In the genomic region with DNA sequence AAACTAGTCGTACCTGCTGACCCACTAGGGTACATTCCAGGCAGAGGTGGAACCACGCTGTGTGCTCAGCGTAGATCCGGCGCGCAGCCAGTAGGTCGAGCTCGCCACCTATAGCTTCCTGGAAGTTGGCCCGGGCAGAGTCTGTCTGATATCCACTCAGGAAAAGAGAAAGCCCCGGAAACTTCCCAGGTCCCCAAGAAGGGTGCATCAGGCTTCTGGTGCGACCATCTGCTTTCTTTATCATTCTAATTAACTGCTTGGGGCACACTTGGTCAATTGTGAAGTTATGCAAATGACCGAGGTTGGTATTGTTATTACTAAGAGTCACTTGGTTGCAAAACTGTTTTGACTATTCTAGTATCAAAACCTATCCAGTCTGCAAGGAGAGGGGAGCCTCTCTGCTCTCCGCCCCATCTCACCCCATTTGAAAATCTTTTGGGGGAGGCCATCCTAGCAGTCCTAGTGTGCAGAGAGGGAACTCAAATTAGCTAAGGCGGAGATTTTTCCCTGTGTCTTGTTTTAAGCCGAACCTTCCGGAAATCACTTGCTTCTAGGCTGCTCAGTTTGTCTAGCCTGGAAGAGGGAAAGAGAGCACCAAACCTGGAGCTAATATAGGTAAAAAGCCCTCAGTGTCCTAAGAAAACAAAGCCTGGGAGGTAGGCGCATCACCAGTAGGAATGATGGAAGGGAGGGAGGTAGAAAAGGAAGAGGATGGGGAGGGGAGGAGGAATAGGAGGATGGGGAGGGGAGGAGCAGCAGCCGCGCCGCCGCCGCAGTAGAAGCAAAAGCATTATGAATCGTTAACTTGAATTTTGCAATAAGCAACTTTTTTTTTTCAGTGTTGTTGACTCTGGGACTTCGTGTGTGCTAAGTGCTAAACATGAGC, we compare ENCODE assay signal across 8 mouse cellular contexts. TPM values are rescaled to one million over a fixed set of nuclear protein-coding genes. Genes with fewer than 3 reads are reported as not detected.
DNase-seq lines count a peak whose midpoint lies in the region; ATAC-seq and TF ChIP-seq lines count a peak whose summit lies in the region.

No protein-coding gene starts in this region.

- peak overlapping the region; percentile 51 for H3K4me3 ChIP-seq in left cerebral cortex, adult 2 months
- H3K4me3 ChIP-seq in forebrain, embryonic 11.5 days (ENCODE audit: low read depth, low read length): peak overlapping the region; percentile 21
- H3K4me3 ChIP-seq in kidney, postnatal 0 days (replicated peaks; ENCODE audit: low read depth, low read length): peak overlapping the region; percentile 27
- peak overlapping the region; percentile 31 for H3K4me3 ChIP-seq in stomach, embryonic 15.5 days (replicated peaks)

- no peaks in the 10 kb centered on the region for H3K36me3 ChIP-seq in forebrain, embryonic 11.5 days (ENCODE audit: control insufficient read depth, insufficient read depth, low read length)
- no peaks in the 10 kb centered on the region for H3K36me3 ChIP-seq in kidney, postnatal 0 days (ENCODE audit: insufficient read depth, low read length)
- no peaks in the 10 kb centered on the region for H3K36me3 ChIP-seq in stomach, embryonic 15.5 days

- TF ChIP-seq CTCF in left cerebral cortex, adult 2 months (IDR thresholded peaks at IDR 0.05): no peak; the same call in 1 of the 2 replicates
- TF ChIP-seq CTCF in kidney, postnatal 0 days (IDR thresholded peaks at IDR 0.05; ENCODE audit: low read depth): peak; percentile 24; the same call in 1 of the 2 replicates

- no peaks in the 10 kb centered on the region for H3K9me3 ChIP-seq in forebrain, embryonic 11.5 days (ENCODE audit: control insufficient read depth, low read length)
- no peaks in the 10 kb centered on the region for H3K9me3 ChIP-seq in kidney, postnatal 0 days (replicated peaks; ENCODE audit: low read length)
- H3K9me3 ChIP-seq in stomach, embryonic 15.5 days: no peaks in the 10 kb centered on the region

- ATAC-seq in forebrain, embryonic 11.5 days (replicated peaks; ENCODE audit: low FRiP score): no peak; the same call in 1 of the 2 replicates
- ATAC-seq in kidney, postnatal 0 days (replicated peaks; ENCODE audit: low FRiP score, low read depth): no peak
- ATAC-seq in stomach, embryonic 15.5 days (ENCODE audit: insufficient read depth, low FRiP score, low read depth): peak; percentile 56

- H3K27ac ChIP-seq in left cerebral cortex, adult 2 months: 0 out of 2 replicates have a peak overlapping the region, but pooled peaks have one; percentile 6
- H3K27ac ChIP-seq in forebrain, embryonic 11.5 days (ENCODE audit: low read depth, low read length): no peak overlapping the region
- H3K27ac ChIP-seq in kidney, postnatal 0 days: no peak overlapping the region
- no peak overlapping the region for H3K27ac ChIP-seq in stomach, embryonic 15.5 days

- 3% methylated on average over 24 of the region's 24 CpGs for WGBS in forebrain, embryonic 11.5 days
- 5% methylated on average over 24 of the region's 24 CpGs for WGBS in kidney, postnatal 0 days
- WGBS in stomach, embryonic 15.5 days: 5% methylated on average over 24 of the region's 24 CpGs

- no peaks in the 10 kb centered on the region; the same call in 1 of the 2 replicates for H3K27me3 ChIP-seq in forebrain, embryonic 11.5 days (ENCODE audit: control insufficient read depth, insufficient read depth, low read length)
- H3K27me3 ChIP-seq in kidney, postnatal 0 days (ENCODE audit: insufficient read depth, low read length): no peaks in the 10 kb centered on the region
- H3K27me3 ChIP-seq in stomach, embryonic 15.5 days (replicated peaks): 0 out of 2 replicates have a peak, but pooled peaks cover 2% of the 10 kb centered on the region

- no peak for DNase-seq in left cerebral cortex, adult 2 months (ENCODE audit: extremely low spot score in 1 of 2, low spot score in 2 of 2)
- DNase-seq in left cerebral cortex, adult 11 months (ENCODE audit: low spot score): no peak
- peak; percentile 19 for DNase-seq in adrenal gland, postnatal 25 days
- DNase-seq in forebrain, embryonic 11.5 days (ENCODE audit: low spot score): no peak
- DNase-seq in kidney, postnatal 0 days (ENCODE audit: low spot score): peak; percentile 34
- DNase-seq in lung, postnatal 4 days: peak; percentile 36 to 47
- no peak for DNase-seq in c-Kit-positive CD71-positive TER-119-positive erythroid progenitor cells, embryonic 14.5 days (ENCODE audit: low spot score)

- peaks cover 6% of the 10 kb centered on the region for H3K4me1 ChIP-seq in forebrain, embryonic 11.5 days (replicated peaks; ENCODE audit: control insufficient read depth, insufficient read depth, low read length)
- H3K4me1 ChIP-seq in kidney, postnatal 0 days (replicated peaks; ENCODE audit: insufficient read depth, low read length): 0 out of 2 replicates have a peak, but pooled peaks cover 9% of the 10 kb centered on the region
- peaks cover 11% of the 10 kb centered on the region; the same call in 1 of the 2 replicates for H3K4me1 ChIP-seq in stomach, embryonic 15.5 days

- intact Hi-C loops in left cerebral cortex, adult 2 months (cut with DNase I): loop anchor here (10.0 kb wide), 2 partner anchors 278 to 468 kb away; a partner anchor contains a TSS

- H3K4me2 ChIP-seq in forebrain, embryonic 11.5 days (ENCODE audit: low read depth, low read length, severe bottlenecking): peak overlapping the region; percentile 51
- H3K4me2 ChIP-seq in kidney, postnatal 0 days (ENCODE audit: low read length): peak overlapping the region; percentile 74
- H3K4me2 ChIP-seq in stomach, embryonic 15.5 days: peak overlapping the region; percentile 64

- peak overlapping the region; percentile 47 for H3K9ac ChIP-seq in forebrain, embryonic 11.5 days (ENCODE audit: low read length)
- H3K9ac ChIP-seq in kidney, postnatal 0 days (ENCODE audit: low read depth, low read length): peak overlapping the region; percentile 41; the same call in 1 of the 2 replicates
- no peak overlapping the region for H3K9ac ChIP-seq in stomach, embryonic 15.5 days

RNA-seq across cellular contexts. Expression of a gene that starts 26.4 kb away (rescaled TPM):
- total RNA-seq in left cerebral cortex, adult 2 months (2021): under 1 TPM; 0.38 to 0.47 TPM
- 0.24 TPM in 1 of 2 replicates, not detected in the other for total RNA-seq in adrenal gland, postnatal 25 days (2021)
- not detected in 2 replicates for polyA plus RNA-seq in forebrain, embryonic 11.5 days (2014; fragmentation: Nextera tagmentation; extraction: Ambion mirVana)
- 0.99 and 1.1 TPM in 2 replicates for polyA plus RNA-seq in kidney, postnatal 0 days (2015; fragmentation: Nextera tagmentation; extraction: Ambion mirVana)
- polyA plus RNA-seq in stomach, embryonic 15.5 days (2015; fragmentation: Nextera tagmentation; extraction: Ambion mirVana): 0.61 and 0.98 TPM in 2 replicates

RNA-seq across cellular contexts. Expression of a gene that starts 30.4 kb away (rescaled TPM):
- total RNA-seq in left cerebral cortex, adult 2 months (2021): 10 to 100 TPM; 51.2 to 52.2 TPM
- total RNA-seq in adrenal gland, postnatal 25 days (2021): 47.8 and 49.2 TPM in 2 replicates
- polyA plus RNA-seq in forebrain, embryonic 11.5 days (2014; fragmentation: Nextera tagmentation; extraction: Ambion mirVana): 105 and 110 TPM in 2 replicates
- polyA plus RNA-seq in kidney, postnatal 0 days (2015; fragmentation: Nextera tagmentation; extraction: Ambion mirVana): 61.2 and 63.4 TPM in 2 replicates
- 56.1 and 64.2 TPM in 2 replicates for polyA plus RNA-seq in stomach, embryonic 15.5 days (2015; fragmentation: Nextera tagmentation; extraction: Ambion mirVana)

Comparison
In these comparisons a context has a peak if more than half of its experiments do, and no peak if none do; other contexts are left out.
1. DNase-seq: peak in adrenal gland, postnatal 25 days (single experiment), kidney, postnatal 0 days (single experiment) and lung, postnatal 4 days (2 of 2); none in left cerebral cortex, adult 2 months (0 of 2), left cerebral cortex, adult 11 months (single experiment), forebrain, embryonic 11.5 days (single experiment) and c-Kit-positive CD71-positive TER-119-positive erythroid progenitor cells, embryonic 14.5 days (single experiment).
2. Peak in every context shown above with its lines, with median percentiles within 50 percentile points of each other: H3K4me3 ChIP-seq and H3K4me2 ChIP-seq.